Mouse (Mus musculus): ENCODE results near the gene Abtb1.

GRCm38 (mm10) chr6:88850034-88850433 lies 8.2 kb upstream of the Abtb1 start:
- TF ChIP-seq CTCF (IDR thresholded peaks at IDR 0.05; ENCODE audit: low read depth) (no peak), EP300 (IDR thresholded peaks at IDR 0.05; ENCODE audit: low read depth) (no peak)
